ENCODE assay signal across 8 mouse cellular contexts in the genomic region with DNA sequence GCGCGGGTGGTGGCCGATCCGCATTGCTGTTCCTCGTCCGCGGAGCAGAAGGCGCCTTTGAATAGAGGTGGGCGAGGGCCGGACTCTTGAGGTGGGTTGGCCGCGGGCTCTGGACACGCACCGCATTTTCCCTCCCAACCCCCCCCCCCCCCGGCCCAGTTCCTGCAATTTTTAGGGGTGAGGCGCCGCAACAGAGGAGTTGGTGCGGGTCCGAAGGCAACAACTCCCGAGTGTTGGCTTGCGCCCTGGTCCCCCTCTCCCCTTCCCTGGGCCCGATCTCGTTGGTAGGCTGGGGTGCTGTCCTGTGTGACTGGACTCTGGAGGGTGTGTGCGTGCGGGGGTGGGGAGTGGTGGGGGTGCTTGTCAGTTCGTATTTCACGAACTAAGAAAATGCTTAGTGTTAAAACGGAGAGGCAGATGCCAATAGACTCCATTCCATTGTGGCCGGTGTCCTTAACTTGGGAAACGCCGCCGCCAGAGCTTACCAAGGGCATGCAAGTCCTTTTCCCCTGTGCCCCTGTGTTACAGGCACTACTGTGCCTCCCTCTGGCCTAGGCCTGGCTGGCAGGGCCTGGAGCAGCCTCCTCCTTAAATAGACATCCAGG. TPM values are rescaled to one million over a fixed set of nuclear protein-coding genes. Genes with fewer than 3 reads are reported as not detected.
DNase-seq lines count a peak whose midpoint lies in the region; ATAC-seq and TF ChIP-seq lines count a peak whose summit lies in the region.

No protein-coding gene starts in this region.

- no peaks in the 10 kb centered on the region for H3K36me3 ChIP-seq in hindbrain, postnatal 0 days (ENCODE audit: insufficient read depth, low read length)
- no peaks in the 10 kb centered on the region; the same call in 1 of the 2 replicates for H3K36me3 ChIP-seq in limb, embryonic 15.5 days
- H3K36me3 ChIP-seq in midbrain, postnatal 0 days (ENCODE audit: insufficient read depth, low read length), result no peaks in the 10 kb centered on the region

- intact Hi-C loops in left cerebral cortex, adult 2 months (cut with DNase I), result loop anchor here (5.0 kb wide), 1 partner anchor 124 kb away; the partner anchor contains the start of gene Sh2b3

- H3K27ac ChIP-seq in left cerebral cortex, adult 2 months, result peak overlapping the region; percentile 88
- H3K27ac ChIP-seq in hindbrain, postnatal 0 days, result peak overlapping the region; percentile 98
- H3K27ac ChIP-seq in limb, embryonic 15.5 days, result peak overlapping the region; percentile 96
- peak overlapping the region; percentile 98 for H3K27ac ChIP-seq in midbrain, postnatal 0 days (ENCODE audit: low read depth, low read length)

- no peaks in the 10 kb centered on the region for H3K27me3 ChIP-seq in hindbrain, postnatal 0 days (ENCODE audit: insufficient read depth, low read length)
- no peaks in the 10 kb centered on the region for H3K27me3 ChIP-seq in limb, embryonic 15.5 days
- H3K27me3 ChIP-seq in midbrain, postnatal 0 days (ENCODE audit: insufficient read depth, low read length), result no peaks in the 10 kb centered on the region

- peak overlapping the region; percentile 80 for H3K4me3 ChIP-seq in left cerebral cortex, adult 2 months
- H3K4me3 ChIP-seq in hindbrain, postnatal 0 days (ENCODE audit: low read length), result peak overlapping the region; percentile 97
- peak overlapping the region; percentile 97 for H3K4me3 ChIP-seq in limb, embryonic 15.5 days
- H3K4me3 ChIP-seq in midbrain, postnatal 0 days (ENCODE audit: low read depth, low read length), result peak overlapping the region; percentile 98

- ATAC-seq in hindbrain, postnatal 0 days, result peak; percentile 40; the same call in 1 of the 2 replicates
- ATAC-seq in limb, embryonic 15.5 days (ENCODE audit: insufficient number of reproducible peaks, low FRiP score, low TSS enrichment, low read depth), result peak; percentile 49; the same call in 1 of the 2 replicates
- ATAC-seq in midbrain, postnatal 0 days (ENCODE audit: low FRiP score), result 0 out of 2 replicates have a peak, but pooled peaks have one; percentile 42

- peak overlapping the region; percentile 95 for H3K9ac ChIP-seq in hindbrain, postnatal 0 days (replicated peaks; ENCODE audit: low read length)
- H3K9ac ChIP-seq in limb, embryonic 15.5 days, result peak overlapping the region; percentile 85
- H3K9ac ChIP-seq in midbrain, postnatal 0 days (replicated peaks; ENCODE audit: low read length, poor library complexity, severe bottlenecking), result peak overlapping the region; percentile 98

- H3K4me1 ChIP-seq in hindbrain, postnatal 0 days (ENCODE audit: insufficient read depth, low read length), result peaks cover 11% of the 10 kb centered on the region
- H3K4me1 ChIP-seq in limb, embryonic 15.5 days, result peaks cover 27% of the 10 kb centered on the region
- H3K4me1 ChIP-seq in midbrain, postnatal 0 days (ENCODE audit: insufficient read depth, low read length), result peaks cover 8% of the 10 kb centered on the region; the same call in 1 of the 2 replicates

- DNase-seq in left cerebral cortex, adult 2 months (ENCODE audit: extremely low spot score in 1 of 2, low spot score in 2 of 2), result peak; percentile 16 to 24
- DNase-seq in left cerebral cortex, adult 11 months (ENCODE audit: low spot score), result no peak
- peak; percentile 52 to 57 for DNase-seq in cerebellum, postnatal 14 days
- peak; percentile 29 to 39 for DNase-seq in gastrocnemius, adult 8-10 months (ENCODE audit: low spot score in 2 of 2)
- peak; percentile 68 for DNase-seq in hindbrain, postnatal 0 days (ENCODE audit: low spot score)
- DNase-seq in midbrain, postnatal 0 days (ENCODE audit: low spot score), result peak; percentile 63
- peak; percentile 73 for DNase-seq in testis, postnatal 10 days (ENCODE audit: low spot score)

- WGBS in hindbrain, postnatal 0 days, result under 1% methylated on average over 28 of the region's 32 CpGs
- 0% methylated on average over 28 of the region's 32 CpGs for WGBS in limb, embryonic 15.5 days
- WGBS in midbrain, postnatal 0 days, result 0% methylated on average over 30 of the region's 32 CpGs

- no peak; the same call in 1 of the 2 replicates for TF ChIP-seq CTCF in left cerebral cortex, adult 2 months (IDR thresholded peaks at IDR 0.05)
- TF ChIP-seq CTCF in hindbrain, postnatal 0 days (IDR thresholded peaks at IDR 0.05; ENCODE audit: low read depth), result 0 out of 2 replicates have a peak, but pooled peaks have one; percentile 26
- TF ChIP-seq CTCF in midbrain, postnatal 0 days (IDR thresholded peaks at IDR 0.05), result 0 out of 2 replicates have a peak, but pooled peaks have one; percentile 12

- peak overlapping the region; percentile 68 for H3K4me2 ChIP-seq in hindbrain, postnatal 0 days (ENCODE audit: low read depth, low read length)
- H3K4me2 ChIP-seq in limb, embryonic 15.5 days, result peak overlapping the region; percentile 67
- peak overlapping the region; percentile 68 for H3K4me2 ChIP-seq in midbrain, postnatal 0 days (ENCODE audit: low read depth, low read length, poor library complexity, severe bottlenecking)

- H3K9me3 ChIP-seq in hindbrain, postnatal 0 days (ENCODE audit: low read length), result no peaks in the 10 kb centered on the region
- H3K9me3 ChIP-seq in limb, embryonic 15.5 days, result no peaks in the 10 kb centered on the region
- H3K9me3 ChIP-seq in midbrain, postnatal 0 days (ENCODE audit: low read length), result no peaks in the 10 kb centered on the region

RNA-seq across cellular contexts. Expression of gene Atxn2, which starts 1.9 kb away (rescaled TPM):
- total RNA-seq in left cerebral cortex, adult 2 months (2021), result 100 to 1,000 TPM; 248 to 251 TPM
- 100 to 1,000 TPM in 1 of 4 experiments, 10 to 100 TPM in 3; 82.6 to 108 (median 88.6) TPM for total RNA-seq in gastrocnemius, adult 8-10 months (2022)
- 86.8 and 118 TPM in 2 replicates for total RNA-seq in hindbrain, postnatal 0 days (2014; rRNA removed)
- 83.5 and 85.9 TPM in 2 replicates for polyA plus RNA-seq in hindbrain, postnatal 0 days (2015; fragmentation: Nextera tagmentation; extraction: Ambion mirVana)
- 48.5 and 49.4 TPM in 2 replicates for polyA plus RNA-seq in limb, embryonic 15.5 days (2015; fragmentation: Nextera tagmentation; extraction: Ambion mirVana)
- total RNA-seq in midbrain, postnatal 0 days (2014; rRNA removed), result 102 and 103 TPM in 2 replicates
- polyA plus RNA-seq in midbrain, postnatal 0 days (2015; fragmentation: Nextera tagmentation; extraction: Ambion mirVana), result 82.9 and 103 TPM in 2 replicates

RNA-seq across cellular contexts. Expression of gene Brap, which starts 52.7 kb away (rescaled TPM):
- total RNA-seq in left cerebral cortex, adult 2 months (2021), result 10 to 100 TPM; 67.3 to 68.0 TPM
- 10 to 100 TPM; 32.5 to 36.5 (median 34.7) TPM for total RNA-seq in gastrocnemius, adult 8-10 months (2022)
- 41.2 and 41.7 TPM in 2 replicates for total RNA-seq in hindbrain, postnatal 0 days (2014; rRNA removed)
- polyA plus RNA-seq in hindbrain, postnatal 0 days (2015; fragmentation: Nextera tagmentation; extraction: Ambion mirVana), result 43.5 and 44.0 TPM in 2 replicates
- polyA plus RNA-seq in limb, embryonic 15.5 days (2015; fragmentation: Nextera tagmentation; extraction: Ambion mirVana), result 43.9 and 46.4 TPM in 2 replicates
- total RNA-seq in midbrain, postnatal 0 days (2014; rRNA removed), result 47.3 and 48.2 TPM in 2 replicates
- polyA plus RNA-seq in midbrain, postnatal 0 days (2015; fragmentation: Nextera tagmentation; extraction: Ambion mirVana), result 43.5 and 43.6 TPM in 2 replicates

RNA-seq across cellular contexts. Expression of gene Acad10, which starts 52.7 kb away (rescaled TPM):
- 1 to 10 TPM; 5.0 to 5.3 TPM for total RNA-seq in left cerebral cortex, adult 2 months (2021)
- 10 to 100 TPM; 12.7 to 14.7 (median 13.5) TPM for total RNA-seq in gastrocnemius, adult 8-10 months (2022)
- 0.72 and 5.1 TPM in 2 replicates for total RNA-seq in hindbrain, postnatal 0 days (2014; rRNA removed)
- polyA plus RNA-seq in hindbrain, postnatal 0 days (2015; fragmentation: Nextera tagmentation; extraction: Ambion mirVana), result 1.2 and 1.4 TPM in 2 replicates
- polyA plus RNA-seq in limb, embryonic 15.5 days (2015; fragmentation: Nextera tagmentation; extraction: Ambion mirVana), result 2.2 and 3.3 TPM in 2 replicates
- total RNA-seq in midbrain, postnatal 0 days (2014; rRNA removed), result 1.7 TPM in 2 replicates
- polyA plus RNA-seq in midbrain, postnatal 0 days (2015; fragmentation: Nextera tagmentation; extraction: Ambion mirVana), result 1.3 and 1.4 TPM in 2 replicates
